Mouse (Mus musculus): ENCODE data around the gene Fam160a1. TPM values are rescaled to one million over a fixed set of nuclear protein-coding genes. Genes with fewer than 3 reads are reported as not detected.

The Fam160a1 gene
- 0.22 and 0.38 TPM in 2 replicates for polyA plus RNA-seq (2015; fragmentation: Nextera tagmentation; extraction: Ambion mirVana)

DNA sequence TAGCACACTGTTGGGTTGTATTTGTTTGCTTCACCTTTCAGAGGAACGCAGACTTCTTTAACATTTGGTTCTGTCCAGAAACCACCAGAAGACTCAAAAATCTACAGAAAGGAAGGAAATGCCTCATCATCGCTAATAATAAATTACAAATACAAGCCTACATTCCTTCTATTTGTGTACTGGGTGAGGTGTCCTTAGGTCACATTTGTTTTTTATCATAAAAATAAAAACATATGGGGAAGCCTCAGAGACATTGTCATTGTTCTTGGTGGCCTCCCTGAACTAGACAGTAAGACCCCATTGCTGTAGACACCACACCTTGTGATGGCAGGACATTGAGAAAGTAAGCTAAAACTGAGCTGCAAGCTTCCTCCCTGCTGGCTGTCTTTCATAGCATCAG lies at the start of gene Fam160a1:
TSS of gene Fam160a1 (minus strand) at position 101 of the 400 bp plus-strand sequence.
- Histone ChIP-seq H3K9me3 (replicated peaks; ENCODE audit: control insufficient read depth, low read length, poor library complexity, severe bottlenecking) (no peaks in the 10 kb centered on the region), H3K4me3 (ENCODE audit: low read depth, low read length) (no peak within 1 kb of the TSS), H3K27ac (ENCODE audit: low read length) (no peak within 1 kb of the TSS), H3K4me2 (ENCODE audit: low read length) (no peak within 1 kb of the TSS), H3K36me3 (ENCODE audit: control insufficient read depth, insufficient read depth, low read length) (no peaks in the 10 kb centered on the region), H3K9ac (ENCODE audit: low read depth, low read length) (no peak within 1 kb of the TSS), H3K27me3 (ENCODE audit: control insufficient read depth, insufficient read depth, low read depth, low read length) (no peaks in the 10 kb centered on the region), H3K4me1 (ENCODE audit: control insufficient read depth, insufficient read depth, low read length) (peaks cover 10% of the 10 kb centered on the region)
- 96% methylated on average over 2 of the region's 2 CpGs for WGBS
- no peak for ATAC-seq

DNA sequence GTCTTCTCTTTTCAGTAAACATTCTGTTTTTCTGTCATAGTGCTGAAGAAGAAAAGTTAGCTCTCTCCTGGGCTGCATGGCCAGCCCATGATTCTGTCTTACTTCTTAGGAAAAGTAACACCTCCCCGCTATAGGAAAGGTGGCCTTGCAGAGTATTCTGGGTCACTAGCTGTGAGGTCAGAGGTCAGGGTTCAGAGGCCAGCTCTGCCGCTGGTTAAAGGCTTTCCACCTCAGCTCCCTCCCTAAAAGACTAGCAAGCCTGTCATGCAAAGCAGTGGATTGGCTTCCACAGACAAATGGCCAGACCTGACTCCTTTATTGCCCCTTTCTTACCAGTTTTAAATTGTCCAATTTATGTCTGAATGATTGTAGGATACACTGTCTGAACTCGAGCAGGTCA lies 46.9 kb upstream of the Fam160a1 start:
- no peaks in the 10 kb centered on the region for H3K9me3 ChIP-seq (replicated peaks; ENCODE audit: control insufficient read depth, low read length, poor library complexity, severe bottlenecking)
- no peaks in the 10 kb centered on the region for H3K4me1 ChIP-seq (ENCODE audit: control insufficient read depth, insufficient read depth, low read length)
- no peak overlapping the region for H3K4me3 ChIP-seq (ENCODE audit: low read depth, low read length)
- H3K4me2 ChIP-seq (ENCODE audit: low read length): no peak overlapping the region
- ATAC-seq: no peak
- 18% methylated on average over 3 of the region's 3 CpGs for WGBS
- H3K36me3 ChIP-seq (ENCODE audit: control insufficient read depth, insufficient read depth, low read length): no peaks in the 10 kb centered on the region
- H3K27ac ChIP-seq (ENCODE audit: low read length): no peak overlapping the region
- no peaks in the 10 kb centered on the region for H3K27me3 ChIP-seq (ENCODE audit: control insufficient read depth, insufficient read depth, low read depth, low read length)
- no peak overlapping the region for H3K9ac ChIP-seq (ENCODE audit: low read depth, low read length)

DNA sequence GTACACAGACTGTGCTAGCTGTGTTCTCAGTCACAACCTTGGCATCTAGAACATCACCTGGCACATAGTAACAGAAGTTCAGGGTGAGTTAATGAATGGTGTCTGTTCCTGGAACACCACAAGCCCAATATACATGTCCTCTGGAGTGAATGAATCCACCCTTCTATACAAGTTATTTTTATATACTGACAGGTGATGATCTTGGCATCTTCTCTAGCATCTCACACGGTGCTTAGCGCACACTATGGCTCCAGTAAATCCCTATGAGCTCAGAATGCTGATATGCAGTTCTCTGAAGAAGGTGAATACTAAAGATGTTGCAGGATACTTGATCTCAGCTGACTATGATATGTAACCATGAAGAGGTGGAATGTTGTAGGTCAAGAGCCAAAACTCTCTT lies 45.8 kb upstream of the Fam160a1 start:
- no peaks in the 10 kb centered on the region for H3K4me1 ChIP-seq (ENCODE audit: control insufficient read depth, insufficient read depth, low read length)
- no peaks in the 10 kb centered on the region for H3K27me3 ChIP-seq (ENCODE audit: control insufficient read depth, insufficient read depth, low read depth, low read length)
- H3K9ac ChIP-seq (ENCODE audit: low read depth, low read length): no peak overlapping the region
- H3K27ac ChIP-seq (ENCODE audit: low read length): no peak overlapping the region
- ATAC-seq: no peak
- H3K36me3 ChIP-seq (ENCODE audit: control insufficient read depth, insufficient read depth, low read length): no peaks in the 10 kb centered on the region
- 87% methylated on average over 2 of the region's 2 CpGs for WGBS
- no peak overlapping the region for H3K4me2 ChIP-seq (ENCODE audit: low read length)
- no peaks in the 10 kb centered on the region for H3K9me3 ChIP-seq (replicated peaks; ENCODE audit: control insufficient read depth, low read length, poor library complexity, severe bottlenecking)
- H3K4me3 ChIP-seq (ENCODE audit: low read depth, low read length): no peak overlapping the region

DNA sequence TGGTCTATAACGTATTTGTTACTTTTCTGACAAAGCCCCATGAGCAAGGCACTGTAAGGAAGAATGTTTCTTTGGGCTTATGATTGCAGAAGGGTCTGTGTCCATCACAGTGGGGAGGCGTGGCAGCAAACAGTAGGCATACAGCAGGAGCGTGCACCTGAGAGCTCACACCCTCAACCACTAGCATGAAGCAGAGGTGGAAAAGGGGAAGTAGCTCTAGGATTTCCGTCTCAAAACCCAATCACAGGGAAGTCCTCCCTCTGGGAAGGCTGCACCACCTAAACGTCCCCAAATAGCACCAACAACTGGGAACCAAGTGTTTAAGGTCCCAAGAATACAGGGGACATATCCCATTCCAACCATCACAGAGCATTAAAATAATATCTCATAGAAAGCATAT lies 43.9 kb upstream of the Fam160a1 start:
- ATAC-seq: no peak
- no peak overlapping the region for H3K9ac ChIP-seq (ENCODE audit: low read depth, low read length)
- no peaks in the 10 kb centered on the region for H3K4me1 ChIP-seq (ENCODE audit: control insufficient read depth, insufficient read depth, low read length)
- no peak overlapping the region for H3K4me2 ChIP-seq (ENCODE audit: low read length)
- WGBS: 89% methylated on average over 5 of the region's 5 CpGs
- no peak overlapping the region for H3K4me3 ChIP-seq (ENCODE audit: low read depth, low read length)
- H3K27ac ChIP-seq (ENCODE audit: low read length): no peak overlapping the region
- H3K27me3 ChIP-seq (ENCODE audit: control insufficient read depth, insufficient read depth, low read depth, low read length): no peaks in the 10 kb centered on the region
- H3K9me3 ChIP-seq (replicated peaks; ENCODE audit: control insufficient read depth, low read length, poor library complexity, severe bottlenecking): no peaks in the 10 kb centered on the region
- no peaks in the 10 kb centered on the region for H3K36me3 ChIP-seq (ENCODE audit: control insufficient read depth, insufficient read depth, low read length)

DNA sequence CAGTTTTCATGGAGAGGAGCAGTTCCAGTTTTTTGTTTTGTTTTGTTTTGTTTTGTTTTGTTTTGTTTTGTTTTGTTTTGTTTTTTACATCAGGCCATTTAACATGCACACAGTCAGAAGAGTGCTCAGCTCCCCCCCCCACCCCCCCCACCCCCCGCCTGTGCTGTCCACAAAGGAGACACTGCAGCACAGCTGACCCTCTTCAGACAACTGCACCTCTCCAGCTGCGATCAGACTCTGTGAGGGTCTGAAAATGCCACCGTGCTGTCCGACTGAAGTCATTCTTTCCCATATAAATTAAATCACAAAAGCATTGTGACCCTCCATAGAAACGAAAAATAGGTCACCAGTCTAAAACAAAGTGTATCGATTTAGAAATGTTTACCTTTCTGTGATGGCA lies 42.2 kb upstream of the Fam160a1 start:
- ATAC-seq: no peak
- Histone ChIP-seq H3K9ac (ENCODE audit: low read depth, low read length) (no peak overlapping the region), H3K9me3 (replicated peaks; ENCODE audit: control insufficient read depth, low read length, poor library complexity, severe bottlenecking) (no peaks in the 10 kb centered on the region), H3K27ac (ENCODE audit: low read length) (no peak overlapping the region), H3K27me3 (ENCODE audit: control insufficient read depth, insufficient read depth, low read depth, low read length) (no peaks in the 10 kb centered on the region), H3K4me2 (ENCODE audit: low read length) (no peak overlapping the region), H3K36me3 (ENCODE audit: control insufficient read depth, insufficient read depth, low read length) (no peaks in the 10 kb centered on the region), H3K4me3 (ENCODE audit: low read depth, low read length) (no peak overlapping the region), H3K4me1 (ENCODE audit: control insufficient read depth, insufficient read depth, low read length) (no peaks in the 10 kb centered on the region; the same call in 1 of the 2 replicates)
- WGBS: 51% methylated on average over 6 of the region's 6 CpGs

DNA sequence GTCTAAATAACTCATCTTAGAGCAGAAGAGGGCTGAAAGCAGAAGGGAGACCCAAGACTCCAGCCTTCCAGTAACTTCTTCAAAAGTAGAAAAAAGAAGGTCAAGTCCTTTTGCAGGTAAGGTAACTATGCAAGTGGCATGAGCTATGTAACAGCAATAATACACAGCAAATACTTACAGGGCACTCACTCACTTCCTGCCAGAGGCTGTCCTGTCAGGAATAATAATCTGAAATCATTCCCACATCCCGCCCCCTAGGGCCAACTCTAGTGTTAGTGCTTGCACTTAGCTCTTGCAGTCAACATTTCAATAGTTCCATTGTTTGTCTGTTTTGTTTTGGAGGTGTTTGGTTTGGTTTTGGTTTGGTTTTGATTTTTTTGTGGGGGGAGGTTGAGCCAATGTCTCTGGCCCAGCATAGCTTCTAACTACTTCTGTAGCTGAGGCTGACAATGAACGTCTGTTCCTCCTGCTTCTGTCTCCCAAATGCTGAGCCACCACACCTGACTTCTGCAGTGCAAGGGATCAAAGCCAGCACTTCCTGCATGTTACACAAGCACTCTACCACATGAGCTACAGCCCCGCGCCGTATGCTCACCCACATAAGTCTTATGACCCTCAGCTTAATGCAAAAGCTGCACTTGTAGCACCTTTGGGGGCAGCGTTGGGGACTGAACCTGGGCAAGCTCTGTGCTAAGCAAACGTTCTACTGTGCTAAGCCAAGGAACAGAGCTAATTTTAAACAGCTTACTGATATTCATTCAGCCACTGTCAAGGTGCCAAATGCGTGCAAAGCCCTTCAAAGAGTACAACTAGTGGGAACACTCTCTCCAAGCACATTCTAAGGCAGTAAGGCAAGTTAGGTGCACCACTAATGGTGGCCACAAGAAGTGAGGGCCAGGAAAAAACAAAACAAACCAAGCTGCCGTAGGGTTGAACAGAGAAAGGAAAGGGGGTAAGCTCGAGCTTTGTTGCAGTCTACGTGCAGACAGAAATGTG lies 41.3 kb upstream of the Fam160a1 start:
- H3K27ac ChIP-seq (ENCODE audit: low read length): no peak overlapping the region
- no peaks in the 10 kb centered on the region for H3K9me3 ChIP-seq (replicated peaks; ENCODE audit: control insufficient read depth, low read length, poor library complexity, severe bottlenecking)
- no peak overlapping the region for H3K4me2 ChIP-seq (ENCODE audit: low read length)
- ATAC-seq: no peak
- H3K27me3 ChIP-seq (ENCODE audit: control insufficient read depth, insufficient read depth, low read depth, low read length): no peaks in the 10 kb centered on the region
- no peak overlapping the region for H3K4me3 ChIP-seq (ENCODE audit: low read depth, low read length)
- no peak overlapping the region for H3K9ac ChIP-seq (ENCODE audit: low read depth, low read length)
- H3K4me1 ChIP-seq (ENCODE audit: control insufficient read depth, insufficient read depth, low read length): no peaks in the 10 kb centered on the region; the same call in 1 of the 2 replicates
- no peaks in the 10 kb centered on the region for H3K36me3 ChIP-seq (ENCODE audit: control insufficient read depth, insufficient read depth, low read length)
- WGBS: 80% methylated on average over 11 of the region's 11 CpGs

DNA sequence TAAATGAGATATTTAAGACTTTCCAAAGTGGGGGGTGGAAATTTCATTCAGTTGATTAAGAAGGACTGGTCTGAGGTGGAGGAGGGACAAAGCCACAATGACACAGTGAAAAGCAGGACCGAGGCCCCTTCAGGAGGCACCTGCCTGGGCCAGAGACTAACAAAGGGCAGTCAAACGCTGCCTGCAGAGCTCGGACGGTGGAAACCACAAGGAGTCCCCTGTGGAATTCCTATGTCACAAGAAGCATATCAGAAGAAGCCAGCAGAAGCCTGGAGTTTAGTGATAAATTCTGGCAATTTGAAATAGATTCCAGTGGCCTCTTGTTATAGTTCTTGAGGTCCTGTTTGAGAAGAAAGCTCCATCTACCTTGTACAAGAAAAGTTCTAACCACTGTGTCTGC lies 40.0 kb upstream of the Fam160a1 start:
- Histone ChIP-seq H3K27ac (ENCODE audit: low read length) (no peak overlapping the region), H3K9me3 (replicated peaks; ENCODE audit: control insufficient read depth, low read length, poor library complexity, severe bottlenecking) (no peaks in the 10 kb centered on the region), H3K9ac (ENCODE audit: low read depth, low read length) (no peak overlapping the region), H3K27me3 (ENCODE audit: control insufficient read depth, insufficient read depth, low read depth, low read length) (no peaks in the 10 kb centered on the region), H3K4me2 (ENCODE audit: low read length) (no peak overlapping the region), H3K4me3 (ENCODE audit: low read depth, low read length) (no peak overlapping the region), H3K4me1 (ENCODE audit: control insufficient read depth, insufficient read depth, low read length) (no peaks in the 10 kb centered on the region; the same call in 1 of the 2 replicates), H3K36me3 (ENCODE audit: control insufficient read depth, insufficient read depth, low read length) (no peaks in the 10 kb centered on the region)
- no peak for ATAC-seq
- WGBS: 11% methylated on average over 4 of the region's 4 CpGs

DNA sequence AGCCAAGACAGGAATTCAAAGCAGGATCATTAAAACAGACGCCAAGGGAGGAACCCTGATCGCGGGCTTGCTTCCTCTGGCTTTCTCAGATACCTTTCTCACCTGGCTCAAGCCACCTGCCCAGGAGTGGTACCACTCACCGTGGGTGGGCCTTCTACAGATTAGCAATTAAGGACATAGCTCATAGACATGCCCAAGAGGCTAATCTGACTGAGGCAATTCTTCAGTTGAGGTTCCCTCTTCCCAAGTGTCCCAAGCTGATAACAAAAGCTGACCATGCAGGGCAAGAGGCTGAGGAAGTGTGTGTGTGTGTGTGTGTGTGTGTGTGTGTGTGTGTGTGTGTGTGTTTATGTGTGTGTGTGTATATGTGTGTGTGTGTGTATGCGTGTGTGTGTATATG lies 38.9 kb upstream of the Fam160a1 start:
- Histone ChIP-seq H3K27me3 (ENCODE audit: control insufficient read depth, insufficient read depth, low read depth, low read length) (no peaks in the 10 kb centered on the region), H3K9ac (ENCODE audit: low read depth, low read length) (no peak overlapping the region), H3K4me2 (ENCODE audit: low read length) (no peak overlapping the region), H3K4me1 (ENCODE audit: control insufficient read depth, insufficient read depth, low read length) (no peaks in the 10 kb centered on the region; the same call in 1 of the 2 replicates), H3K27ac (ENCODE audit: low read length) (no peak overlapping the region), H3K4me3 (ENCODE audit: low read depth, low read length) (no peak overlapping the region), H3K36me3 (ENCODE audit: control insufficient read depth, insufficient read depth, low read length) (no peaks in the 10 kb centered on the region), H3K9me3 (replicated peaks; ENCODE audit: control insufficient read depth, low read length, poor library complexity, severe bottlenecking) (no peaks in the 10 kb centered on the region)
- no peak for ATAC-seq
- WGBS: 85% methylated on average over 5 of the region's 5 CpGs

DNA sequence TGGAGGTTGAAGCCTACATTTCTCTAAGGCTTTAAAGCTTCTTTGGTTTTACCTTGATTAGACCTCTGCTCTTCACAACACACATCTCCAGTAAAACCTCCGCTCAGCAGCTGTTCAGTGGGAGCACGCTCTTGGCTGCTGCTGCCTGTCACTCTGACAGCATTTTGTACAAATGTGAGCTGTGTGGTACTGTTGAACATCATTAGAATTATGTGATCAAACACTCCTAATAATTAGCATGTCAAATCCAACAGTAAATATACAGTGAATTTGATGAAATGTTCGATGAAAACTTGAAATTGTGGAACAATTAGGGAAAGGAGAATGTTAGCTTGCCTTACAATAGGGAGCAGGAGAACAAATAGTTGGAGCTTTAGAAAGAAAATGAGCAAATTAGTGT lies 38.0 kb upstream of the Fam160a1 start:
- H3K9ac ChIP-seq (ENCODE audit: low read depth, low read length): no peak overlapping the region
- H3K4me3 ChIP-seq (ENCODE audit: low read depth, low read length): no peak overlapping the region
- no peaks in the 10 kb centered on the region for H3K36me3 ChIP-seq (ENCODE audit: control insufficient read depth, insufficient read depth, low read length)
- ATAC-seq: no peak
- H3K4me2 ChIP-seq (ENCODE audit: low read length): no peak overlapping the region
- H3K4me1 ChIP-seq (ENCODE audit: control insufficient read depth, insufficient read depth, low read length): no peaks in the 10 kb centered on the region; the same call in 1 of the 2 replicates
- H3K27ac ChIP-seq (ENCODE audit: low read length): no peak overlapping the region
- no peaks in the 10 kb centered on the region for H3K27me3 ChIP-seq (ENCODE audit: control insufficient read depth, insufficient read depth, low read depth, low read length)
- WGBS: 81% methylated on average over 3 of the region's 3 CpGs
- H3K9me3 ChIP-seq (replicated peaks; ENCODE audit: control insufficient read depth, low read length, poor library complexity, severe bottlenecking): no peaks in the 10 kb centered on the region

All from midbrain, embryonic 16.5 days (tissue).